Mouse (Mus musculus): ENCODE data around the gene Tgoln1. TPM values are rescaled to one million over a fixed set of nuclear protein-coding genes. Genes with fewer than 3 reads are reported as not detected.

Tgoln1 gene
- total and polyA plus RNA-seq, 3 experiments, result 29.0 to 68.0 (median 60.1) TPM

- intact Hi-C loops (cut with DNase I), result loop anchor here (10.0 kb wide), 1 partner anchor 507 kb away; no protein-coding TSS in a partner anchor
- H3K27ac ChIP-seq, result peak overlapping the region; percentile 50
- DNase-seq, result no peak
Observed at GRCm38 (mm10) chr6:72648002-72648595, 31.3 kb upstream of the Tgoln1 start.

DNA sequence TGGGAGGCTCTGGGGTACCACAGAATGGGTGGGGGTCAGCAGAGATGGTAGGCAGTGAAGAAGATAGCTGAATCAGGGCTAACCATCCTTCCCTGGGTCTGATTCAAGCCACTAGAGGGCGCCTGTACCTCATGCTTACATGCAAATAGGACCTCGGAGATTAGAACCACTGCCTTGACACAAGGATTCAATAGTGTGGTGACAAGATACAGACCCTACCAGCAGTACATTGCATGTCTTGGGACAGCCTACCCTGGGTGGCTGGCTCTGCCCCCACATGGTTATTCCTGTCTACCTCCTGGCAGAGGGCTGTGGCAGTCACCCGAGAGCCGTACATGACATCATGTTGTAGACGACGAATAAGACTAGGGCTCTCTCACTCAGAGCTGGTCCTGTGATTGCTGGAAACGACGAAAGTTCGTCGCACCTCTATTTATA lies 30.6 kb upstream of the Tgoln1 start:
- Histone ChIP-seq H3K36me3 (ENCODE audit: control insufficient read depth, insufficient read depth, low read length) (no peaks in the 10 kb centered on the region), H3K79me2 (replicated peaks; ENCODE audit: control insufficient read depth, insufficient read depth, low read length) (no peaks in the 10 kb centered on the region), H3K4me3 (no peak overlapping the region), H3K9ac (ENCODE audit: low read depth, low read length) (no peak overlapping the region), H3K27ac (peak overlapping the region; percentile 50; the same call in 1 of the 2 replicates), H3K27me3 (ENCODE audit: control insufficient read depth, insufficient read depth, low read length) (no peaks in the 10 kb centered on the region), H3K4me1 (ENCODE audit: control insufficient read depth, insufficient read depth, low read length) (no peaks in the 10 kb centered on the region)
- WGBS, result 33% methylated on average over 10 of the region's 10 CpGs
- DNase-seq, result peak; percentile 66 to 72
- TF ChIP-seq EP300 (IDR thresholded peaks at IDR 0.05; ENCODE audit: insufficient read depth, low read depth, low read length) (peak; percentile 83; the same call in 1 of the 2 replicates), CTCF (IDR thresholded peaks at IDR 0.05) (peak; percentile 93), POLR2A (IDR thresholded peaks at IDR 0.05; ENCODE audit: insufficient read depth, low read depth, low read length) (no peak)
- intact Hi-C loops (cut with DNase I), result loop anchor here (1.0 to 10.0 kb wide), 2 partner anchors 20 to 507 kb away; no protein-coding TSS in a partner anchor

More at GRCm38 (mm10) chr6:72648002-72648595, 31.3 kb upstream of the Tgoln1 start:
- Histone ChIP-seq H3K4me1 (ENCODE audit: control insufficient read depth, insufficient read depth, low read length) (peaks cover under 1% of the 10 kb centered on the region; the same call in 1 of the 2 replicates), H3K27me3 (ENCODE audit: control insufficient read depth, insufficient read depth, low read length) (no peaks in the 10 kb centered on the region), H3K9ac (ENCODE audit: low read depth, low read length) (no peak overlapping the region), H3K79me2 (replicated peaks; ENCODE audit: control insufficient read depth, insufficient read depth, low read length) (no peaks in the 10 kb centered on the region), H3K4me3 (no peak overlapping the region), H3K36me3 (ENCODE audit: control insufficient read depth, insufficient read depth, low read length) (no peaks in the 10 kb centered on the region)
- WGBS, result 68% methylated on average over 12 of the region's 12 CpGs
- no peak for TF ChIP-seq CTCF (IDR thresholded peaks at IDR 0.05)
- no peak for TF ChIP-seq POLR2A (IDR thresholded peaks at IDR 0.05; ENCODE audit: insufficient read depth, low read depth, low read length)
- TF ChIP-seq EP300 (IDR thresholded peaks at IDR 0.05; ENCODE audit: insufficient read depth, low read depth, low read length), result no peak

GRCm38 (mm10) chr6:72645364-72645763 lies 28.6 kb upstream of the Tgoln1 start:
- Histone ChIP-seq H3K27ac (no peak overlapping the region), H3K79me2 (replicated peaks; ENCODE audit: control insufficient read depth, insufficient read depth, low read length) (no peaks in the 10 kb centered on the region), H3K36me3 (ENCODE audit: control insufficient read depth, insufficient read depth, low read length) (no peaks in the 10 kb centered on the region), H3K4me1 (ENCODE audit: control insufficient read depth, insufficient read depth, low read length) (0 out of 2 replicates have a peak, but pooled peaks cover 1% of the 10 kb centered on the region), H3K4me3 (no peak overlapping the region), H3K9ac (ENCODE audit: low read depth, low read length) (no peak overlapping the region), H3K27me3 (ENCODE audit: control insufficient read depth, insufficient read depth, low read length) (no peaks in the 10 kb centered on the region)
- 91% methylated on average over 7 of the region's 7 CpGs for WGBS
- no peak for TF ChIP-seq POLR2A (IDR thresholded peaks at IDR 0.05; ENCODE audit: insufficient read depth, low read depth, low read length)
- intact Hi-C loops (cut with DNase I), result loop anchor here (10.0 kb wide), 1 partner anchor 509 kb away; no protein-coding TSS in a partner anchor
- no peak for DNase-seq

DNA sequence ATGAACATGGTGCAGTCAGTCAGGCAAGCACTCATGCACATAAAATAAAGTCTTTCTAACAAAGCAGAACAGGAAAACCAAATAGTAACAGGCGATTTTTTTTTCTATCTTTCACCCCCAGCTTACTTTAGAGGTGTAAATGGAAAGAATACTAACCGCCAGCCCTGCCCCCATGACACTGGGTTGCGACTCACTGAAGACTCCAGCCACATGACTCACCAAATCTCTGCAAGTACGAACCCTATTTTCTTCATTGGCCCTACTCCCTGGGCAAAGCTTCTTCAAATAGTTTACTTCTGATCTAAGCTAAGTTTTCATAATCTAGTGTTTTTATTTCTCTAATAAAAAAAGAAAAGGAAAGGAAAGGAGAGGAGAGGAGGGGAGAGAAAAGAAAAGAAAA lies 27.8 kb upstream of the Tgoln1 start:
- whole genome bisulfite sequencing, result 70% methylated on average over 4 of the region's 4 CpGs
- H3K27ac ChIP-seq, result no peak overlapping the region
- H3K4me1 ChIP-seq (ENCODE audit: control insufficient read depth, insufficient read depth, low read length), result 0 out of 2 replicates have a peak, but pooled peaks cover 1% of the 10 kb centered on the region
- TF ChIP-seq EP300 (IDR thresholded peaks at IDR 0.05; ENCODE audit: insufficient read depth, low read depth, low read length) (no peak), POLR2A (IDR thresholded peaks at IDR 0.05; ENCODE audit: insufficient read depth, low read depth, low read length) (no peak), CTCF (IDR thresholded peaks at IDR 0.05) (no peak)
- intact Hi-C loops (cut with DNase I), result loop anchor here (10.0 kb wide), 1 partner anchor 510 kb away; no protein-coding TSS in a partner anchor
- H3K36me3 ChIP-seq (ENCODE audit: control insufficient read depth, insufficient read depth, low read length), result no peaks in the 10 kb centered on the region
- H3K27me3 ChIP-seq (ENCODE audit: control insufficient read depth, insufficient read depth, low read length), result no peaks in the 10 kb centered on the region
- DNase-seq, result no peak
- no peak overlapping the region for H3K9ac ChIP-seq (ENCODE audit: low read depth, low read length)
- H3K79me2 ChIP-seq (replicated peaks; ENCODE audit: control insufficient read depth, insufficient read depth, low read length), result no peaks in the 10 kb centered on the region
- H3K4me3 ChIP-seq, result no peak overlapping the region

- Histone ChIP-seq H3K27ac (no peak overlapping the region), H3K27me3 (ENCODE audit: control insufficient read depth, insufficient read depth, low read length) (no peaks in the 10 kb centered on the region), H3K9ac (ENCODE audit: low read depth, low read length) (no peak overlapping the region), H3K4me1 (ENCODE audit: control insufficient read depth, insufficient read depth, low read length) (peaks cover 3% of the 10 kb centered on the region; the same call in 1 of the 2 replicates), H3K4me3 (no peak overlapping the region), H3K36me3 (ENCODE audit: control insufficient read depth, insufficient read depth, low read length) (no peaks in the 10 kb centered on the region), H3K79me2 (replicated peaks; ENCODE audit: control insufficient read depth, insufficient read depth, low read length) (no peaks in the 10 kb centered on the region; the same call in 1 of the 2 replicates)
- no peak for DNase-seq
- TF ChIP-seq EP300 (IDR thresholded peaks at IDR 0.05; ENCODE audit: insufficient read depth, low read depth, low read length), result no peak
- TF ChIP-seq CTCF (IDR thresholded peaks at IDR 0.05), result no peak
- no peak for TF ChIP-seq POLR2A (IDR thresholded peaks at IDR 0.05; ENCODE audit: insufficient read depth, low read depth, low read length)
- WGBS, result 73% methylated on average over 18 of the region's 18 CpGs
- intact Hi-C loops (cut with DNase I), result loop anchor here (10.0 kb wide), 1 partner anchor 513 kb away; no protein-coding TSS in a partner anchor
Observed at GRCm38 (mm10) chr6:72641218-72641954, 24.6 kb upstream of the Tgoln1 start.
